Comparison of ENCODE assay signal across 8 mouse cellular contexts in the genomic region with DNA sequence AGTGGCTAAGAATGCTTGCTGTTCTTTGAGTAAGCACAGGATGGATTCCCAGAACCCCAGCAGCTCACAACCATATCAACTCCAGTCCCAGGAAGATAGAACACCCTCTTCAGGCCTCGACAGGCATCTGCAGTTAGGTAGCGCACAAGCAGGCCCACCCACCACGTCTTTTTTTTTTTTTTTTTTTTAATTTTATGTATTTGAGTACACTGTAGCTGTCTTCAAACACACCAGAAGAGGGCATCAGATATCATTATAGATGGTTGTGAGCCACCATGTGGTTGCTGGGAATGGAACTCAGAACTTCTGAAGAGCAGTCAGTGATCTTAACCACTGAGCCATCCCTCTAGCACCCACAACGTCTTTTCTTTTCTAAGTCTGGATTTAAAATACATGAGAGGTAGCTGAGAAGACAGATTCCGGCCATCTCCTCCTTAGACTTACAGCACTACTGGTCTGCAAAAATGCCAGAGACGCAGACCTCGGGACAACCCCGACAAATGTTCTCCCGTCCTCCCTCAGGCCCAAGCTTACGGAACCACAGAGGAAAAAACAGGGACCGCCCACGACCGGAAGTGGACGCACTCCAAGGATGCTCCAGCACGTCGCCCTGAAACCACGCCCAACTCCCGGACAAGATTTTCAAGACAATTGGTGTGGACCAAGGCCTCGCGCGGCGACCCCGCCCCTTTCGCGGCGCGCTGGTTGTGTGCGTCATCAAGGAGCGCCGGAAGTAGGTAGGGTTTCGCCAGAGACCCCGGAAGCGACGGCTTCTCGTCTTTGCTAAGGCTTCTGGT. TPM values are rescaled to one million over a fixed set of nuclear protein-coding genes. Genes with fewer than 3 reads are reported as not detected.
A peak's percentile ranks its signal among the peaks of the same experiment; 100 is the strongest.
DNase-seq lines count a peak whose midpoint lies in the region; ATAC-seq lines count a peak whose summit lies in the region.

A gene (plus strand): TSS at position 714 of the 797 bp plus-strand sequence.

- H3K9ac ChIP-seq in kidney, embryonic 15.5 days, result peak within 1 kb of the TSS; percentile 54

- no peaks in the 10 kb centered on the region for H3K9me3 ChIP-seq in heart, embryonic 10.5 days
- no peaks in the 10 kb centered on the region for H3K9me3 ChIP-seq in kidney, embryonic 15.5 days (replicated peaks)

- no peaks in the 10 kb centered on the region for H3K27me3 ChIP-seq in heart, embryonic 10.5 days (ENCODE audit: insufficient read depth, poor library complexity, severe bottlenecking)
- no peaks in the 10 kb centered on the region for H3K27me3 ChIP-seq in kidney, embryonic 15.5 days

- H3K27ac ChIP-seq in heart, embryonic 10.5 days, result peak within 1 kb of the TSS; percentile 84
- peak within 1 kb of the TSS; percentile 77 for H3K27ac ChIP-seq in kidney, embryonic 15.5 days

- peak; percentile 99 for DNase-seq in B cell, adult 2 months
- DNase-seq in brain, adult 2 months (ENCODE audit: low read depth, low spot score), result peak; percentile 100
- DNase-seq in heart, embryonic 10.5 days (ENCODE audit: low spot score), result peak; percentile 99
- DNase-seq in liver, result peak; percentile 99
- DNase-seq in spleen, postnatal 4 days (ENCODE audit: low spot score in 2 of 2), result peak; percentile 97 to 99

- peak within 1 kb of the TSS; percentile 82 for H3K4me2 ChIP-seq in kidney, embryonic 15.5 days

- peak; percentile 83 for ATAC-seq in erythroblast, adult 5-6 weeks (replicated peaks; ENCODE audit: low FRiP score, poor library complexity, severe bottlenecking)
- ATAC-seq in kidney, embryonic 15.5 days (replicated peaks; ENCODE audit: low FRiP score), result peak; percentile 98
- peak; percentile 89 for ATAC-seq in monocyte, adult 5-6 weeks (replicated peaks; ENCODE audit: insufficient number of reproducible peaks, low FRiP score, low TSS enrichment, poor library complexity, severe bottlenecking)

- 3% methylated on average over 35 of the region's 35 CpGs for WGBS in heart, embryonic 10.5 days
- 2% methylated on average over 35 of the region's 35 CpGs for WGBS in kidney, embryonic 15.5 days

- H3K4me1 ChIP-seq in heart, embryonic 10.5 days, result peaks cover 16% of the 10 kb centered on the region
- H3K4me1 ChIP-seq in kidney, embryonic 15.5 days, result peaks cover 19% of the 10 kb centered on the region

- peaks cover 3% of the 10 kb centered on the region; the same call in 1 of the 2 replicates for H3K36me3 ChIP-seq in heart, embryonic 10.5 days
- peaks cover 5% of the 10 kb centered on the region for H3K36me3 ChIP-seq in kidney, embryonic 15.5 days

- peak within 1 kb of the TSS; percentile 81 for H3K4me3 ChIP-seq in heart, embryonic 10.5 days
- peak within 1 kb of the TSS; percentile 83 for H3K4me3 ChIP-seq in kidney, embryonic 15.5 days (replicated peaks)

RNA-seq across cellular contexts. Expression of the gene that starts here (rescaled TPM):
- 18.3 and 24.7 TPM in 2 replicates for total RNA-seq in erythroblast, adult 5-6 weeks (2015; ENCODE audit: low replicate concordance)
- 59.5 and 80.9 TPM in 2 replicates for total RNA-seq in erythroblast, adult 5-6 weeks (2017; ENCODE audit: low replicate concordance)
- polyA plus RNA-seq in heart, embryonic 10.5 days (2016; fragmentation: Nextera tagmentation; extraction: Ambion mirVana), result 56.0 and 66.0 TPM in 2 replicates
- polyA plus RNA-seq in kidney, embryonic 15.5 days (2015; fragmentation: Nextera tagmentation; extraction: Ambion mirVana), result 68.9 and 74.8 TPM in 2 replicates
- total RNA-seq in monocyte, adult 5-6 weeks (2017), result 190 to 207 TPM (median 193 TPM) in 3 replicates

Comparison
In these comparisons a context has a peak if more than half of its experiments do, and no peak if none do; other contexts are left out.
1. Peak in every context shown above with its lines: DNase-seq, ATAC-seq, H3K4me3 ChIP-seq and H3K27ac ChIP-seq.